Comparison of ENCODE assay signal across 9 mouse cellular contexts in genomic region chr3:116126508-116127190, GRCm38 (mm10). TPM values are rescaled to one million over a fixed set of nuclear protein-coding genes. Genes with fewer than 3 reads are reported as not detected.
DNase-seq lines count a peak whose midpoint lies in the region; ATAC-seq and TF ChIP-seq lines count a peak whose summit lies in the region.
"Had no signal": no experiment of that assay in that cellular context is flagged by ENCODE, and none has a peak within 500 bp of the region (broad histone marks: within the 10 kb centered on the region; RNA-seq: fewer than 3 reads in every experiment).

No protein-coding gene starts in this region.

- TF ChIP-seq EP300 in liver, embryonic 14.5 days (IDR thresholded peaks at IDR 0.05; ENCODE audit: low read depth) = no peak

- H3K4me3 ChIP-seq in gastrocnemius, adult 2 months = peak overlapping the region; percentile 50
- peak overlapping the region; percentile 47 for H3K4me3 ChIP-seq in bone marrow, adult 2 months (replicated peaks; ENCODE audit: control insufficient read depth, low read depth, low read length)
- peak overlapping the region; percentile 66 for H3K4me3 ChIP-seq in heart, embryonic 16.5 days (ENCODE audit: low read length)
- peak overlapping the region; percentile 30 to 41 for H3K4me3 ChIP-seq in liver, embryonic 14.5 days (ENCODE audit: insufficient read depth in 1 of 2, low read depth in 2 of 2, low read length in 2 of 2)

- H3K4me2 ChIP-seq in heart, embryonic 16.5 days (ENCODE audit: low read depth, low read length) = peak overlapping the region; percentile 81
- peak overlapping the region; percentile 50 for H3K4me2 ChIP-seq in liver, embryonic 14.5 days (ENCODE audit: low read depth)

- peaks cover 3% of the 10 kb centered on the region for H3K4me1 ChIP-seq in bone marrow, adult 2 months (ENCODE audit: control insufficient read depth, insufficient read depth, low read length)
- peaks cover 14% of the 10 kb centered on the region for H3K4me1 ChIP-seq in heart, embryonic 16.5 days (ENCODE audit: control insufficient read depth, insufficient read depth, low read length)
- H3K4me1 ChIP-seq in liver, embryonic 14.5 days (replicated peaks; ENCODE audit: control insufficient read depth in 2 of 2, insufficient read depth in 2 of 2, low read length in 1 of 2) = peaks cover 2 to 4% of the 10 kb centered on the region in 2 experiments; a peak in 1 of 4 replicates

- no peak for DNase-seq in gastrocnemius, adult 2 months
- no peak for DNase-seq in gastrocnemius, postnatal 10 days
- DNase-seq in liver, embryonic 14.5 days (ENCODE audit: low read depth in 3 of 3, low spot score in 3 of 3) = no peak
- DNase-seq in adrenal gland, postnatal 4 days (ENCODE audit: low spot score in 2 of 2) = no peak
- DNase-seq in cerebellum, adult 18-20 months = no peak
- DNase-seq in kidney, adult 18-20 months = no peak
- DNase-seq: left cerebral cortex, postnatal 4 days had no signal

- H3K27me3 ChIP-seq in heart, embryonic 16.5 days (ENCODE audit: control insufficient read depth, insufficient read depth, low read length) = no peaks in the 10 kb centered on the region
- H3K27me3 ChIP-seq in liver, embryonic 14.5 days (ENCODE audit: control insufficient read depth, insufficient read depth, low read length) = no peaks in the 10 kb centered on the region

- peak; percentile 91 for ATAC-seq in heart, embryonic 16.5 days (replicated peaks; ENCODE audit: extremely low read depth, insufficient read depth, low FRiP score)
- peak; percentile 60 for ATAC-seq in liver, embryonic 14.5 days (ENCODE audit: insufficient read depth)

- WGBS in bone marrow, adult 2 months = 69% methylated on average over 7 of the region's 7 CpGs
- 27% methylated on average over 7 of the region's 7 CpGs for WGBS in heart, embryonic 16.5 days
- WGBS in liver, embryonic 14.5 days (ENCODE audit: insufficient replicate concordance) = 50% methylated on average over 7 of the region's 7 CpGs

- no peak for TF ChIP-seq CTCF in gastrocnemius, adult 2 months (IDR thresholded peaks at IDR 0.05)
- no peak for TF ChIP-seq CTCF in bone marrow, adult 2 months (IDR thresholded peaks at IDR 0.05; ENCODE audit: control insufficient read depth, insufficient read depth, low read length)
- TF ChIP-seq CTCF in liver, embryonic 14.5 days (IDR thresholded peaks at IDR 0.05; ENCODE audit: low read depth) = no peak

- no peaks in the 10 kb centered on the region for H3K9me3 ChIP-seq in heart, embryonic 16.5 days (replicated peaks; ENCODE audit: control insufficient read depth, low read length)
- no peaks in the 10 kb centered on the region for H3K9me3 ChIP-seq in liver, embryonic 14.5 days (ENCODE audit: control insufficient read depth, low read length)

- intact Hi-C loops in gastrocnemius, adult 2 months (cut with DNase I) = no loop called here

- peaks cover 14% of the 10 kb centered on the region for H3K36me3 ChIP-seq in heart, embryonic 16.5 days (ENCODE audit: control insufficient read depth, insufficient read depth)
- H3K36me3 ChIP-seq in liver, embryonic 14.5 days (replicated peaks; ENCODE audit: control insufficient read depth, insufficient read depth, low read depth) = no peaks in the 10 kb centered on the region; the same call in 1 of the 2 replicates

- no peak for TF ChIP-seq POLR2A in bone marrow, adult 2 months (IDR thresholded peaks at IDR 0.05; ENCODE audit: borderline replicate concordance, control insufficient read depth, low read depth, low read length)

- H3K27ac ChIP-seq in gastrocnemius, adult 2 months = peak overlapping the region; percentile 28; the same call in 1 of the 2 replicates
- H3K27ac ChIP-seq in bone marrow, adult 2 months (ENCODE audit: control insufficient read depth, insufficient read depth, low read depth, low read length, poor library complexity) = peak overlapping the region; percentile 45
- H3K27ac ChIP-seq in heart, embryonic 16.5 days (ENCODE audit: low read length) = peak overlapping the region; percentile 95
- no peak overlapping the region for H3K27ac ChIP-seq in liver, embryonic 14.5 days

- H3K9ac ChIP-seq in heart, embryonic 16.5 days (ENCODE audit: low read length) = peak overlapping the region; percentile 76
- peak overlapping the region; percentile 9; the same call in 1 of the 2 replicates for H3K9ac ChIP-seq in liver, embryonic 14.5 days (replicated peaks)

RNA-seq across cellular contexts. Expression of gene Vcam1, which starts 2.8 kb away (rescaled TPM):
- 1 to 10 TPM; 2.2 to 2.8 TPM for total RNA-seq in gastrocnemius, adult 2 months (2021)
- 10 to 100 TPM; 12.6 to 14.2 TPM for total RNA-seq in gastrocnemius, postnatal 10 days (2021)
- polyA plus RNA-seq in bone marrow, adult 2 months (2011; ENCODE audit: insufficient read depth, insufficient read length, low replicate concordance, missing spikeins) = 54.4 and 90.0 TPM in 2 replicates
- polyA plus RNA-seq in heart, embryonic 16.5 days (2015; fragmentation: Nextera tagmentation; extraction: Ambion mirVana) = 94.8 and 97.3 TPM in 2 replicates
- polyA plus RNA-seq in liver, embryonic 14.5 days (2012; rRNA removed) = 13.5 and 22.3 TPM in 2 replicates
- 71.1 and 74.2 TPM in 2 replicates for polyA plus RNA-seq in liver, embryonic 14.5 days (2014; fragmentation: Nextera tagmentation; extraction: Ambion mirVana)
- total RNA-seq in adrenal gland, postnatal 4 days (2021) = 10 to 100 TPM; 36.8 to 46.8 TPM
